ENCODE assay signal across 11 mouse cellular contexts in the genomic region with DNA sequence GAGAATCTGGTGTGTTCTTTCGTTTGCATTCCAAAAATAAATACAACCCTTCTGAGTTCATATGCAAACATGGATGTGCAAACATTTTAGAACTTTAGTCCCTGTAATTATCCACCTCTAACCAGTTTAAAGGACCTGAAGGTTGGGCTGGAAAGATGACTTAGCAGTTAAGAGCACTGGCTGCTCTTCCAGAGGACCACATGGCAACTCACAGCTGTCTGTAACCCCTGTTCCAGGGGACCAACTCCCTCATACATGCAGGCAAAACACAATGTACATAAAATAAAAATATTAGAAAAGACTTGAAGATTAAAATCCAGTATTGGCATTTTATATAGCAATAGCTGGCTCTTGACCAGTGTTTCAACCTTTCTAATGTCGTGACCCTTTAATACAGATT. TPM values are rescaled to one million over a fixed set of nuclear protein-coding genes. Genes with fewer than 3 reads are reported as not detected.
DNase-seq lines count a peak whose midpoint lies in the region; ATAC-seq and TF ChIP-seq lines count a peak whose summit lies in the region.
"Had no signal": no experiment of that assay in that cellular context is flagged by ENCODE, and none has a peak within 500 bp of the region (broad histone marks: within the 10 kb centered on the region; RNA-seq: fewer than 3 reads in every experiment).

No protein-coding gene starts in this region.

- H3K36me3 ChIP-seq in heart, embryonic 13.5 days: no peaks in the 10 kb centered on the region
- H3K36me3 ChIP-seq in liver, embryonic 15.5 days (replicated peaks): no peaks in the 10 kb centered on the region
- H3K36me3 ChIP-seq in liver, embryonic 12.5 days: no peaks in the 10 kb centered on the region
- H3K36me3 ChIP-seq in macrophage (ENCODE audit: inconsistent target): no peaks in the 10 kb centered on the region
- no peaks in the 10 kb centered on the region for H3K36me3 ChIP-seq in forebrain, embryonic 10.5 days (replicated peaks)
- H3K36me3 ChIP-seq: embryonic facial prominence, embryonic 15.5 days; limb, embryonic 13.5 days had no signal

- TF ChIP-seq POLR2A in bone marrow macrophage, adult 2 months (IDR thresholded peaks at IDR 0.05; ENCODE audit: borderline replicate concordance, low read depth, low read length): no peak

- DNase-seq in heart, postnatal 14 days: no peak
- DNase-seq in forebrain, embryonic 10.5 days (ENCODE audit: extremely low spot score, low spot score): no peak
- DNase-seq: right cerebral cortex, postnatal 4 days had no signal

- no peak overlapping the region for H3K4me3 ChIP-seq in heart, embryonic 13.5 days
- no peak overlapping the region for H3K4me3 ChIP-seq in liver, embryonic 15.5 days (replicated peaks)
- H3K4me3 ChIP-seq in liver, embryonic 12.5 days: no peak overlapping the region
- H3K4me3 ChIP-seq in bone marrow macrophage, adult 2 months (ENCODE audit: insufficient read depth, low read length): peak overlapping the region; percentile 70; the same call in 1 of the 2 replicates
- no peak overlapping the region for H3K4me3 ChIP-seq in macrophage (ENCODE audit: inconsistent target)
- H3K4me3 ChIP-seq in forebrain, embryonic 10.5 days: no peak overlapping the region

- intact Hi-C loops in heart, postnatal 14 days (cut with DNase I): no loop called here

- H3K4me1 ChIP-seq in heart, embryonic 13.5 days: peaks cover 22% of the 10 kb centered on the region
- peaks cover 19% of the 10 kb centered on the region for H3K4me1 ChIP-seq in liver, embryonic 15.5 days (replicated peaks)
- peaks cover 19% of the 10 kb centered on the region for H3K4me1 ChIP-seq in liver, embryonic 12.5 days
- peaks cover 61% of the 10 kb centered on the region for H3K4me1 ChIP-seq in bone marrow macrophage, adult 2 months (ENCODE audit: control insufficient read depth, insufficient read depth, low read length)
- peaks cover 21% of the 10 kb centered on the region for H3K4me1 ChIP-seq in forebrain, embryonic 10.5 days

- peak overlapping the region; percentile 97; the same call in 1 of the 2 replicates for H3K4me2 ChIP-seq in heart, embryonic 13.5 days
- peak overlapping the region; percentile 98; the same call in 1 of the 2 replicates for H3K4me2 ChIP-seq in liver, embryonic 15.5 days
- no peak overlapping the region for H3K4me2 ChIP-seq in liver, embryonic 12.5 days

- H3K9me3 ChIP-seq in heart, embryonic 13.5 days: no peaks in the 10 kb centered on the region
- H3K9me3 ChIP-seq in liver, embryonic 15.5 days (replicated peaks): no peaks in the 10 kb centered on the region
- H3K9me3 ChIP-seq in liver, embryonic 12.5 days (replicated peaks): no peaks in the 10 kb centered on the region
- no peaks in the 10 kb centered on the region for H3K9me3 ChIP-seq in forebrain, embryonic 10.5 days
- H3K9me3 ChIP-seq: embryonic facial prominence, embryonic 15.5 days; limb, embryonic 13.5 days had no signal

- peaks cover 47% of the 10 kb centered on the region for H3K79me2 ChIP-seq in macrophage (ENCODE audit: inconsistent target)

- WGBS in heart, embryonic 13.5 days: 78% methylated on average over 2 of the region's 2 CpGs
- 68% methylated on average over 2 of the region's 2 CpGs for WGBS in liver, embryonic 15.5 days (ENCODE audit: insufficient replicate concordance)
- WGBS in liver, embryonic 12.5 days (ENCODE audit: insufficient replicate concordance): 80% methylated on average over 2 of the region's 2 CpGs
- 100% methylated on average over 2 of the region's 2 CpGs for WGBS in macrophage (ENCODE audit: missing documents)
- WGBS in forebrain, embryonic 10.5 days: 90% methylated on average over 2 of the region's 2 CpGs

- H3K9ac ChIP-seq in heart, embryonic 13.5 days: no peak overlapping the region
- no peak overlapping the region for H3K9ac ChIP-seq in liver, embryonic 15.5 days
- no peak overlapping the region for H3K9ac ChIP-seq in liver, embryonic 12.5 days

- no peak for TF ChIP-seq CTCF in bone marrow macrophage, adult 2 months (IDR thresholded peaks at IDR 0.05; ENCODE audit: low read depth, low read length)

- no peak for ATAC-seq in heart, embryonic 13.5 days (ENCODE audit: extremely low read depth, insufficient number of reproducible peaks, low FRiP score, low TSS enrichment)
- no peak for ATAC-seq in liver, embryonic 15.5 days (ENCODE audit: insufficient read depth)
- no peak for ATAC-seq in liver, embryonic 12.5 days

- H3K27ac ChIP-seq in heart, embryonic 13.5 days (replicated peaks): no peak overlapping the region
- no peak overlapping the region for H3K27ac ChIP-seq in liver, embryonic 15.5 days (replicated peaks)
- H3K27ac ChIP-seq in liver, embryonic 12.5 days: no peak overlapping the region
- peak overlapping the region; percentile 98 for H3K27ac ChIP-seq in bone marrow macrophage, adult 2 months (ENCODE audit: insufficient read depth, low read depth, low read length)
- peak overlapping the region; percentile 98 for H3K27ac ChIP-seq in macrophage
- no peak overlapping the region for H3K27ac ChIP-seq in forebrain, embryonic 10.5 days
- H3K27ac ChIP-seq: kidney, postnatal 0 days; limb, embryonic 13.5 days had no signal

- no peaks in the 10 kb centered on the region for H3K27me3 ChIP-seq in heart, embryonic 13.5 days (replicated peaks)
- peaks cover 20% of the 10 kb centered on the region for H3K27me3 ChIP-seq in liver, embryonic 15.5 days
- peaks cover 8% of the 10 kb centered on the region for H3K27me3 ChIP-seq in liver, embryonic 12.5 days (replicated peaks)
- no peaks in the 10 kb centered on the region for H3K27me3 ChIP-seq in forebrain, embryonic 10.5 days (ENCODE audit: poor library complexity, severe bottlenecking)
- H3K27me3 ChIP-seq: embryonic facial prominence, embryonic 15.5 days; limb, embryonic 13.5 days had no signal

RNA-seq across cellular contexts. Expression of a gene that starts 7.9 kb away (rescaled TPM):
- 14.0 and 15.2 TPM in 2 replicates for polyA plus RNA-seq in heart, embryonic 13.5 days (2015; fragmentation: Nextera tagmentation; extraction: Ambion mirVana)
- total RNA-seq in heart, postnatal 14 days (2021): 1 to 10 TPM; 4.5 to 9.5 TPM
- 1.4 and 2.2 TPM in 2 replicates for polyA plus RNA-seq in liver, embryonic 15.5 days (2015; fragmentation: Nextera tagmentation; extraction: Ambion mirVana)
- 2.3 and 2.4 TPM in 2 replicates for polyA plus RNA-seq in liver, embryonic 12.5 days (2016; fragmentation: Nextera tagmentation; extraction: Ambion mirVana)
- 103 and 107 TPM in 2 replicates for polyA plus RNA-seq in bone marrow macrophage, adult 2 months (2012; ENCODE audit: insufficient read depth, insufficient read length, missing spikeins)
- 100 to 1,000 TPM in 22 of 26 experiments, 10 to 100 TPM in 4; 71.4 to 886 (median 177) TPM for total RNA-seq in macrophage (2018; cell fraction: chromatin; rRNA removed)
- total RNA-seq in macrophage (2018; cell fraction: cytosol; rRNA removed): 1,000 to 10,000 TPM in 3 of 26 experiments, 100 to 1,000 TPM in 23; 230 to 1,349 (median 405) TPM
- total RNA-seq in macrophage (2018; cell fraction: nucleus; rRNA removed): 1,000 to 10,000 TPM in 2 of 26 experiments, 100 to 1,000 TPM in 24; 130 to 1,042 (median 343) TPM
- polyA plus RNA-seq in macrophage (2018): 201 to 678 TPM (median 211 TPM) in 3 replicates
- 2.9 and 3.4 TPM in 2 replicates for polyA plus RNA-seq in forebrain, embryonic 10.5 days (2016; fragmentation: Nextera tagmentation; extraction: Ambion mirVana)

Comparison
In these comparisons a context has a peak if more than half of its experiments do, and no peak if none do; other contexts are left out.
1. H3K27ac ChIP-seq: peak in bone marrow macrophage, adult 2 months (single experiment) and macrophage (single experiment); none in heart, embryonic 13.5 days (single experiment), liver, embryonic 15.5 days (single experiment), liver, embryonic 12.5 days (single experiment) and forebrain, embryonic 10.5 days (single experiment).